Mouse (Mus musculus): ENCODE results near the gene Rims1.

Rims1 gene

GRCm38 (mm10) chr1:22805726-22806625, at the start of gene Rims1:
TSS of gene Rims1 (minus strand) at chr1:22805994.
- peak; percentile 57 for DNase-seq (ENCODE audit: low spot score)

- DNase-seq (ENCODE audit: low spot score): peak; percentile 35
Measured at GRCm38 (mm10) chr1:22806626-22807096, 867 bp upstream of the Rims1 start.

GRCm38 (mm10) chr1:22805025-22805725, 619 bp downstream of the Rims1 start:
- DNase-seq (ENCODE audit: low spot score): peak; percentile 1

GRCm38 (mm10) chr1:22804148-22804885, 1.5 kb downstream of the Rims1 start:
- no peak for DNase-seq (ENCODE audit: low spot score)

- DNase-seq (ENCODE audit: low spot score): no peak
Measured at GRCm38 (mm10) chr1:22803471-22803870, 2.3 kb downstream of the Rims1 start.

GRCm38 (mm10) chr1:22800276-22800675, 5.5 kb downstream of the Rims1 start:
- DNase-seq (ENCODE audit: low spot score): no peak

GRCm38 (mm10) chr1:22797091-22797490, 8.7 kb downstream of the Rims1 start:
- DNase-seq (ENCODE audit: low spot score): no peak

- no peak for DNase-seq (ENCODE audit: low spot score)
Measured at GRCm38 (mm10) chr1:22789391-22789909, 16.3 kb downstream of the Rims1 start.

GRCm38 (mm10) chr1:22787616-22788015, 18.2 kb downstream of the Rims1 start:
- DNase-seq (ENCODE audit: low spot score): no peak

- DNase-seq (ENCODE audit: low spot score): no peak
Measured at GRCm38 (mm10) chr1:22770530-22771254, 35.1 kb downstream of the Rims1 start.

GRCm38 (mm10) chr1:22763376-22763775, 42.4 kb downstream of the Rims1 start:
- DNase-seq (ENCODE audit: low spot score): no peak

GRCm38 (mm10) chr1:22762780-22763179, 43.0 kb downstream of the Rims1 start:
- DNase-seq (ENCODE audit: low spot score): no peak

- no peak for DNase-seq (ENCODE audit: low spot score)
Measured at GRCm38 (mm10) chr1:22750536-22750935, 55.3 kb downstream of the Rims1 start.

GRCm38 (mm10) chr1:22744655-22745054, 61.1 kb downstream of the Rims1 start:
- DNase-seq (ENCODE audit: low spot score): no peak

GRCm38 (mm10) chr1:22737491-22737890, 68.3 kb downstream of the Rims1 start:
- no peak for DNase-seq (ENCODE audit: low spot score)

GRCm38 (mm10) chr1:22734429-22734828, 71.4 kb downstream of the Rims1 start:
- DNase-seq (ENCODE audit: low spot score): no peak

- no peak for DNase-seq (ENCODE audit: low spot score)
Measured at GRCm38 (mm10) chr1:22733281-22733680, 72.5 kb downstream of the Rims1 start.

- no peak for DNase-seq (ENCODE audit: low spot score)
Measured at GRCm38 (mm10) chr1:22728207-22728606, 77.6 kb downstream of the Rims1 start.

GRCm38 (mm10) chr1:22721706-22722105, 84.1 kb downstream of the Rims1 start:
- DNase-seq (ENCODE audit: low spot score): no peak

- no peak for DNase-seq (ENCODE audit: low spot score)
Measured at GRCm38 (mm10) chr1:22720714-22721113, 85.1 kb downstream of the Rims1 start.

GRCm38 (mm10) chr1:22709461-22709860, 96.3 kb downstream of the Rims1 start:
- DNase-seq (ENCODE audit: low spot score): no peak

Measured in embryo, embryonic 10.5 days (tissue).